Mouse (Mus musculus) hindbrain, embryonic 14.5 days (tissue): Measurements from ENCODE around the gene Tbp. TPM values are rescaled to one million over a fixed set of nuclear protein-coding genes. Genes with fewer than 3 reads are reported as not detected.
"Not testable (repeated sequence)": the region's sequence is repeated elsewhere in the genome, so short reads cannot be mapped to it uniquely, and the experiment has no call there.

Source experiments
- ATAC-seq: fragments of 200-750 bp; cut with Nextera tagmentation; 2 replicates; pipeline ENCODE4 v1.8.0; 2017; ENCODE audit warnings: moderate number of reproducible peaks, mild to moderate bottlenecking, moderate TSS enrichment, moderate library complexity; ENCODE audit not compliant: low FRiP score
- DNase-seq: peaks from one replicate; pipeline ENCODE4 v3.0.0-alpha.2; 2015; ENCODE audit warnings: low spot score
- H3K27ac ChIP-seq: fragments of 300-500 bp; sonication (generic); 2 replicates; pipeline ENCODE4 v1.5.1; 2014; ENCODE audit warnings: mild to moderate bottlenecking, moderate library complexity
- H3K27me3 ChIP-seq: fragments of 300-500 bp; sonication (generic); 2 replicates; pipeline ENCODE4 v1.6.1; 2014; ENCODE audit warnings: mild to moderate bottlenecking, low read length, mixed read lengths; ENCODE audit not compliant: control insufficient read depth, insufficient read depth
- H3K36me3 ChIP-seq: fragments of 300-500 bp; sonication (generic); replicated peaks from 2 replicates; pipeline ENCODE4 v1.6.1; 2014; ENCODE audit not compliant: control insufficient read depth, insufficient read depth
- H3K4me1 ChIP-seq: fragments of 300-500 bp; sonication (generic); replicated peaks from 2 replicates; pipeline ENCODE4 v1.6.1; 2014; ENCODE audit warnings: antibody characterized with exemption, low read length, mixed read lengths; ENCODE audit not compliant: control insufficient read depth, insufficient read depth
- H3K4me2 ChIP-seq: fragments of 300-500 bp; sonication (generic); replicated peaks from 2 replicates; pipeline ENCODE4 v1.6.1; 2014; ENCODE audit warnings: mild to moderate bottlenecking, moderate library complexity
- H3K4me3 ChIP-seq: fragments of 300-500 bp; sonication (generic); replicated peaks from 2 replicates; pipeline ENCODE4 v1.5.1; 2014; ENCODE audit warnings: mild to moderate bottlenecking, low read length
- H3K9ac ChIP-seq: fragments of 300-500 bp; sonication (generic); 2 replicates; pipeline ENCODE4 v1.6.1; 2014
- H3K9me3 ChIP-seq: fragments of 300-500 bp; sonication (generic); 2 replicates; pipeline ENCODE4 v1.6.1; 2016; ENCODE audit warnings: low read length; ENCODE audit not compliant: control insufficient read depth
- WGBS: fragments of 180-500 bp; shearing (Covaris S2); extraction: QIAGEN DNeasy Blood & Tissue Kit; methylation state at CpG from one replicate; pipeline ENCODE4 v1.1.7; 2014; 5-methylcytosine and 5-hydroxymethylcytosine counted together
- polyA plus RNA-seq: library from polyadenylated mRNA; unstranded; fragments of >200 nt; fragmentation: Nextera tagmentation; extraction: Ambion mirVana; gene quantifications from 2 replicates; pipeline ENCODE4 v1.2.1, GENCODE M21; 2014

Tbp gene
- polyA plus RNA-seq, 1 experiment from 2014 or later: 56.6 TPM

DNA sequence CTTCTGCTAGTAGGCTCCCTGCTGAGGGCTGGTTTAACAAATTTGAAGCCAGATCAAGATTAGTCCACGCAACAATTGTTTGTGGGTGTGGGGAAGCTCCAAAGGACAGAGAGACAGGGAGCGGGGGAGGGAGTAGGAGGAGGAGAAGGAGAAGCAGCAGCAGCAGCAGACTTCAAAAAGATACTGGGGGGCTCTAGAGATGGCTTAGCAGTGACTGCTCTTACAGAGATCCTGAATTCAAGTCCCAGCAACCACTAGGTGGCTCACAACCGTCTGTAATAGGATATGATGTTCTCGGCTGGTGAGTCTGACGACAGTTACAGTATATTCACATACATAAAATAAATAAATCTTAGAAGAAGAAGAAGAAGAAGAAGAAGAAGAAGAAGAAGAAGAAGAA, 30.5 kb downstream of the Tbp start:
- Histone ChIP-seq H3K4me1 (peaks cover 19% of the 10 kb centered on the region), H3K36me3 (peaks cover 6% of the 10 kb centered on the region), H3K27ac (no peak overlapping the region), H3K9ac (no peak overlapping the region), H3K27me3 (0 out of 2 replicates have a peak, but pooled peaks cover 3% of the 10 kb centered on the region), H3K4me2 (no peak overlapping the region), H3K4me3 (no peak overlapping the region), H3K9me3 (no peaks in the 10 kb centered on the region)
- WGBS: 4% methylated on average over 5 of the region's 5 CpGs
- DNase-seq (peak; percentile 68), ATAC-seq (no peak)

DNA sequence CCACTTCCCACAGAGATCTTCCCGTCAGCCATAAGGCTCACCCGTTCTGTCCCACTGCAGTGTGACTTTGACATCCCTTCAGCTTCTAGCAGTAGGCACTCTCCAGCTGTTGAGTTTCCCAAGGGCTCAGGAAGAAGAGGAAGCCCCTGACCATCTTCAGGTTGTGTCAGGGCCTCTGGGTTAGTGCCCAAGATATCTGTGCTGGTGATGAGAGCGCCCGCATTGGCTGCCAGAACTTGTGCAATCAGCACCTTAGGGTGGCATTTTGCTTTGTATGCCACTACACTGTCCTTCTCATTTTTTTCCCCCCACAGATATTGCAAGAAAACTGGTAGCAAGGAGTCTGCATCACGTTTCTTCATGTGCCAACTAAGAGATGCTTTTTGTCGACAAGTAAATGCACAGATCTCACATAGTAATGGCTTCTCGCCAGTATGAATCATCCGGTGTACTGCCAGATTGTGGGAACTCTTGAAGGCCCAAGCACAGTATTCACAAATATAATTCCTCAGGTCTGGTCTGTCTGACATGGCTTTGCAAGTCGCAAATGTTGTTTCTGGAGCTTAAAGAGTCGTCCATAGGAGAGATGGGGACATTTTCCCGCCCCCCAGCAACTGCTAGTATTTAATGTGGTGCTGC, 35.6 kb downstream of the Tbp start:
- DNase-seq: no peak
- H3K4me3 ChIP-seq: no peak overlapping the region
- no peaks in the 10 kb centered on the region for H3K36me3 ChIP-seq
- no peak overlapping the region for H3K4me2 ChIP-seq
- WGBS: 71% methylated on average over 11 of the region's 11 CpGs
- ATAC-seq: no peak
- no peaks in the 10 kb centered on the region for H3K4me1 ChIP-seq
- H3K9me3 ChIP-seq: no peaks in the 10 kb centered on the region
- H3K27me3 ChIP-seq: peaks cover 24% of the 10 kb centered on the region
- no peak overlapping the region for H3K27ac ChIP-seq
- no peak overlapping the region for H3K9ac ChIP-seq

GRCm38 (mm10) chr17:15535943-15536342, 36.3 kb downstream of the Tbp start:
- no peaks in the 10 kb centered on the region for H3K9me3 ChIP-seq
- no peaks in the 10 kb centered on the region for H3K4me1 ChIP-seq
- no peak for DNase-seq
- peak overlapping the region; percentile 96 for H3K4me2 ChIP-seq
- no peak for ATAC-seq
- no peak overlapping the region for H3K27ac ChIP-seq
- 19% methylated on average over 8 of the region's 8 CpGs for WGBS
- peak overlapping the region; percentile 60; the same call in 1 of the 2 replicates for H3K9ac ChIP-seq
- H3K36me3 ChIP-seq: no peaks in the 10 kb centered on the region
- H3K27me3 ChIP-seq: peaks cover 24% of the 10 kb centered on the region
- peak overlapping the region; percentile 46 for H3K4me3 ChIP-seq

GRCm38 (mm10) chr17:15536457-15536904, 36.8 kb downstream of the Tbp start:
- Histone ChIP-seq H3K9ac (peak overlapping the region; percentile 60), H3K4me1 (no peaks in the 10 kb centered on the region), H3K4me2 (peak overlapping the region; percentile 96), H3K36me3 (no peaks in the 10 kb centered on the region), H3K27ac (no peak overlapping the region), H3K4me3 (peak overlapping the region; percentile 46), H3K27me3 (peaks cover 24% of the 10 kb centered on the region), H3K9me3 (no peaks in the 10 kb centered on the region)
- 2% methylated on average over 33 of the region's 33 CpGs for WGBS
- ATAC-seq: no peak
- no peak for DNase-seq

DNA sequence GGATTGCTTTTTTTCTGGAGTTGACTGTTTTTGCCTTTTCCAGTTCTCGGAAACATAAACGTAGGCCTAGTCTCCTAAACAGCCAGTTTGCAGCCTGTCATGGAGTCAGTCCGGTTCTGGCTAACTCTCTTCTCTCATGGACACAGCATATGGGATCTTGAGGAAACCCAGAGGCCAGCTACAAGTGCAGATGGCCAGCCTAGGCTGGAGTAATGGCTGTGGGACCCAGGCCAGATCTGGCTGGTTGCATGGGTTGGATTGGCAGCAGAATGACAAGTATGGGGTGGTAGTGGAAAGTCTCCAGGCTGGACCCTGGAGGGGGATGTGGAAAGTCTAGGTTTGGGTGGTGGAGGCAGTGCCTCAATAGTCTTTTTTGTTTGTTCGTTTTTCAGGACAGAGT, 40.6 kb downstream of the Tbp start:
- Histone ChIP-seq H3K4me2 (no peak overlapping the region), H3K27ac (no peak overlapping the region), H3K4me3 (no peak overlapping the region), H3K27me3 (peaks cover 21% of the 10 kb centered on the region), H3K36me3 (no peaks in the 10 kb centered on the region), H3K9me3 (no peaks in the 10 kb centered on the region), H3K9ac (no peak overlapping the region), H3K4me1 (no peaks in the 10 kb centered on the region)
- no peak for ATAC-seq
- 73% methylated on average over 4 of the region's 4 CpGs for WGBS
- DNase-seq: no peak

DNA sequence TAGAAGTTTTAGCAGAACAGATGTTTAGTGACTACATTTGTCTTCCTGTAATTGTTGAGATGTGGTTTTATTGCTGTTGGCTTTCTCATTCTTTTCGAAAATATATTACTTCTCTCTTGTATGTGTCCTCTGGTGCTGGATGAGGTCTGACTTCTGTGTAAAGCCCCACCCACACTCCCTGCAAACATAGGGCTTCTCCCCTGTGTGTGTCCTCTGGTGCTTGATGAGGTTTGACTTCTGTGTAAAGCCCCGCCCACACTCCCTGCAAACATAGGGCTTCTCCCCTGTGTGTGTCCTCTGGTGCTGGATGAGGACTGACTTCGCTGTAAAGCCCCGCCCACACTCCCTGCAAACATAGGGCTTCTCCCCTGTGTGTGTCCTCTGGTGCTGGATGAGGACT, 44.2 kb downstream of the Tbp start:
- 52% methylated on average over 4 of the region's 4 CpGs for WGBS
- H3K27ac ChIP-seq, H3K27me3 ChIP-seq, H3K36me3 ChIP-seq, DNase-seq, H3K4me3 ChIP-seq, H3K9ac ChIP-seq, ATAC-seq, H3K4me1 ChIP-seq, H3K4me2 ChIP-seq, H3K9me3 ChIP-seq: not testable (repeated sequence)

DNA sequence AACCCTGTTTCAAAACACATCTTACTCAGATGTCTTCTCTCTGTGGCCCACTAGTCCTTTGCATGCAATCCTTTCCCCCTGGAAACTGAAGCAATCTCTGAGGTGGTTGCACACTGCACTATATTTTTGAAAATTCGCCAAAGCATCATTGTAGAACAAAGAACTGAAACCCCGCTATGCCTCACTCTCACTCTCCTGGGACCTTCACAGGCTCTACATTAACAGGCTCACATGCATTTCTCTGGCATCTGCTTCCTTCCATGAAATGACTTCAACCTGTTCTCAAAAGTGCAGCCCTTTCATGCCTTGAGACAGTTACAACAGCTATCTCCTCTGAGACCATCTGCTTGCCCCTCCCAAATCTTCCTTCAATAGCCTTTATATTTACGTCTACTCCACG, 46.8 kb downstream of the Tbp start:
- H3K27ac ChIP-seq: no peak overlapping the region
- no peak overlapping the region for H3K4me3 ChIP-seq
- no peaks in the 10 kb centered on the region for H3K4me1 ChIP-seq
- no peaks in the 10 kb centered on the region for H3K36me3 ChIP-seq
- 64% methylated on average over 4 of the region's 4 CpGs for WGBS
- H3K4me2 ChIP-seq: no peak overlapping the region
- DNase-seq: no peak
- H3K9me3 ChIP-seq: no peaks in the 10 kb centered on the region
- ATAC-seq: no peak
- H3K9ac ChIP-seq: no peak overlapping the region
- H3K27me3 ChIP-seq: no peaks in the 10 kb centered on the region

DNA sequence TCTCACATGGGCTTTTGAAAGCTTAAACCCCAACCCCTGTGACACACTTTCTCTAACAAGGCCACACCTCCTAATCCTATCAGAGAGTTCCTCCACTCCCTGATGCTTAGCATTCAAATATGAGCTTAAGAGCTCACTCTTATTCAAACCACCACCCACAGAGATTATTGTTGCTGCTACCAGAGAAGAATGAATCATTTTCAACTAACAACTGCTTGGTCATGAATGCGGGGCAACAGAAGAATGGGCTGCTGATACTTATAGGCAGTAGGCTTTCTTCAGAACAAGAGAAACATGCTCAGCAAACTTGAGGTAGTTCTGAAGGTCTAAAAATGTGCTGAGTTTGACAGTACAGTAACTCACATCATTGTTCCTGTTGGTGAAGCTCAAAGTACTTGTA, 50.0 kb downstream of the Tbp start:
- 62% methylated on average over 1 of the region's 1 CpGs for WGBS
- H3K9ac ChIP-seq: no peak overlapping the region
- H3K27ac ChIP-seq: no peak overlapping the region
- H3K4me1 ChIP-seq: no peaks in the 10 kb centered on the region
- H3K4me3 ChIP-seq: no peak overlapping the region
- no peak for ATAC-seq
- H3K9me3 ChIP-seq: no peaks in the 10 kb centered on the region
- H3K27me3 ChIP-seq: no peaks in the 10 kb centered on the region
- H3K36me3 ChIP-seq: no peaks in the 10 kb centered on the region
- H3K4me2 ChIP-seq: no peak overlapping the region
- no peak for DNase-seq

- Histone ChIP-seq H3K36me3 (no peaks in the 10 kb centered on the region), H3K9ac (no peak overlapping the region), H3K4me2 (no peak overlapping the region), H3K9me3 (no peaks in the 10 kb centered on the region), H3K27me3 (no peaks in the 10 kb centered on the region), H3K27ac (no peak overlapping the region), H3K4me1 (peaks cover 7% of the 10 kb centered on the region; the same call in 1 of the 2 replicates), H3K4me3 (no peak overlapping the region)
- ATAC-seq (no peak), DNase-seq (no peak)
- 90% methylated on average over 2 of the region's 2 CpGs for WGBS
These were observed 60.3 kb downstream of the Tbp start for GRCm38 (mm10) chr17:15559946-15560345.
